Mouse (Mus musculus): ENCODE measurements around the gene Tead1. TPM values are rescaled to one million over a fixed set of nuclear protein-coding genes. Genes with fewer than 3 reads are reported as not detected.

Gene Tead1
- polyA plus RNA-seq, 2 experiments, result 0.75 to 1.1 TPM

- WGBS (ENCODE audit: insufficient replicate concordance), result 35% methylated on average over 8 of the region's 8 CpGs
- DNase-seq (ENCODE audit: low read depth in 3 of 3, low spot score in 3 of 3), result no peak
- ATAC-seq (ENCODE audit: insufficient read depth), result no peak
- peaks cover 0 to 5% of the 10 kb centered on the region in 2 experiments; a peak in 2 of 4 replicates for H3K4me1 ChIP-seq (replicated peaks; ENCODE audit: control insufficient read depth in 2 of 2, insufficient read depth in 2 of 2, low read length in 1 of 2)
- no peaks in the 10 kb centered on the region for H3K36me3 ChIP-seq (replicated peaks; ENCODE audit: control insufficient read depth, insufficient read depth, low read depth)
- no peak overlapping the region for H3K4me3 ChIP-seq (ENCODE audit: insufficient read depth in 1 of 2, low read depth in 2 of 2, low read length in 2 of 2)
- TF ChIP-seq CTCF (IDR thresholded peaks at IDR 0.05; ENCODE audit: low read depth) (no peak), EP300 (IDR thresholded peaks at IDR 0.05; ENCODE audit: low read depth) (no peak)
- no peak overlapping the region for H3K27ac ChIP-seq
- H3K27me3 ChIP-seq (ENCODE audit: control insufficient read depth, insufficient read depth, low read length), result no peaks in the 10 kb centered on the region
- H3K9ac ChIP-seq (replicated peaks), result no peak overlapping the region
- no peak overlapping the region for H3K4me2 ChIP-seq (ENCODE audit: low read depth)
- H3K9me3 ChIP-seq (ENCODE audit: control insufficient read depth, low read length), result no peaks in the 10 kb centered on the region
Measured at GRCm38 (mm10) chr7:112801706-112802105, 122.6 kb downstream of the Tead1 start.

GRCm38 (mm10) chr7:112806718-112807400 is 127.7 kb downstream of the Tead1 start:
- Histone ChIP-seq H3K27me3 (ENCODE audit: control insufficient read depth, insufficient read depth, low read length) (no peaks in the 10 kb centered on the region), H3K36me3 (replicated peaks; ENCODE audit: control insufficient read depth, insufficient read depth, low read depth) (no peaks in the 10 kb centered on the region), H3K4me2 (ENCODE audit: low read depth) (no peak overlapping the region; the same call in 1 of the 2 replicates), H3K9ac (replicated peaks) (no peak overlapping the region), H3K4me3 (ENCODE audit: insufficient read depth in 1 of 2, low read depth in 2 of 2, low read length in 2 of 2) (no peak overlapping the region), H3K9me3 (ENCODE audit: control insufficient read depth, low read length) (no peaks in the 10 kb centered on the region), H3K27ac (no peak overlapping the region), H3K4me1 (replicated peaks; ENCODE audit: control insufficient read depth in 2 of 2, insufficient read depth in 2 of 2, low read length in 1 of 2) (peaks cover 0 to 5% of the 10 kb centered on the region in 2 experiments; a peak in 1 of 4 replicates)
- no peak for TF ChIP-seq CTCF (IDR thresholded peaks at IDR 0.05; ENCODE audit: low read depth)
- TF ChIP-seq EP300 (IDR thresholded peaks at IDR 0.05; ENCODE audit: low read depth), result no peak
- 22% methylated on average over 2 of the region's 2 CpGs for WGBS (ENCODE audit: insufficient replicate concordance)
- ATAC-seq (ENCODE audit: insufficient read depth), result no peak
- no peak for DNase-seq (ENCODE audit: low read depth in 3 of 3, low spot score in 3 of 3)

GRCm38 (mm10) chr7:112807401-112807751 is 128.3 kb downstream of the Tead1 start:
- H3K4me1 ChIP-seq (replicated peaks; ENCODE audit: control insufficient read depth in 2 of 2, insufficient read depth in 2 of 2, low read length in 1 of 2), result peaks cover 0 to 5% of the 10 kb centered on the region in 2 experiments; a peak in 1 of 4 replicates
- no peaks in the 10 kb centered on the region for H3K36me3 ChIP-seq (replicated peaks; ENCODE audit: control insufficient read depth, insufficient read depth, low read depth)
- H3K9ac ChIP-seq (replicated peaks), result no peak overlapping the region
- ATAC-seq (ENCODE audit: insufficient read depth) (no peak), DNase-seq (ENCODE audit: low read depth in 3 of 3, low spot score in 3 of 3) (peak in 1 of 3 experiments; percentile 22)
- H3K27me3 ChIP-seq (ENCODE audit: control insufficient read depth, insufficient read depth, low read length), result no peaks in the 10 kb centered on the region
- H3K4me2 ChIP-seq (ENCODE audit: low read depth), result no peak overlapping the region; the same call in 1 of the 2 replicates
- no peak overlapping the region for H3K4me3 ChIP-seq (ENCODE audit: insufficient read depth in 1 of 2, low read depth in 2 of 2, low read length in 2 of 2)
- WGBS (ENCODE audit: insufficient replicate concordance), result 21% methylated on average over 6 of the region's 6 CpGs
- TF ChIP-seq CTCF (IDR thresholded peaks at IDR 0.05; ENCODE audit: low read depth), result no peak
- TF ChIP-seq EP300 (IDR thresholded peaks at IDR 0.05; ENCODE audit: low read depth), result no peak
- H3K9me3 ChIP-seq (ENCODE audit: control insufficient read depth, low read length), result no peaks in the 10 kb centered on the region
- H3K27ac ChIP-seq, result no peak overlapping the region

GRCm38 (mm10) chr7:112810752-112811151 is 131.6 kb downstream of the Tead1 start:
- WGBS (ENCODE audit: insufficient replicate concordance), result 38% methylated on average over 7 of the region's 7 CpGs
- DNase-seq (ENCODE audit: low read depth in 3 of 3, low spot score in 3 of 3), result no peak
- Histone ChIP-seq H3K36me3 (replicated peaks; ENCODE audit: control insufficient read depth, insufficient read depth, low read depth) (no peaks in the 10 kb centered on the region), H3K4me1 (replicated peaks; ENCODE audit: control insufficient read depth in 2 of 2, insufficient read depth in 2 of 2, low read length in 1 of 2) (0 out of 4 replicates have a peak, but pooled peaks cover 0 to 3% of the 10 kb centered on the region in 2 experiments), H3K9me3 (ENCODE audit: control insufficient read depth, low read length) (no peaks in the 10 kb centered on the region), H3K9ac (replicated peaks) (no peak overlapping the region), H3K4me2 (ENCODE audit: low read depth) (no peak overlapping the region), H3K27ac (no peak overlapping the region), H3K27me3 (ENCODE audit: control insufficient read depth, insufficient read depth, low read length) (no peaks in the 10 kb centered on the region), H3K4me3 (ENCODE audit: insufficient read depth in 1 of 2, low read depth in 2 of 2, low read length in 2 of 2) (no peak overlapping the region)
- no peak for ATAC-seq (ENCODE audit: insufficient read depth)
- no peak for TF ChIP-seq CTCF (IDR thresholded peaks at IDR 0.05; ENCODE audit: low read depth)
- no peak for TF ChIP-seq EP300 (IDR thresholded peaks at IDR 0.05; ENCODE audit: low read depth)

GRCm38 (mm10) chr7:112812037-112812775 is 133.1 kb downstream of the Tead1 start:
- no peaks in the 10 kb centered on the region for H3K36me3 ChIP-seq (replicated peaks; ENCODE audit: control insufficient read depth, insufficient read depth, low read depth)
- no peaks in the 10 kb centered on the region for H3K4me1 ChIP-seq (replicated peaks; ENCODE audit: control insufficient read depth in 2 of 2, insufficient read depth in 2 of 2, low read length in 1 of 2)
- ATAC-seq (ENCODE audit: insufficient read depth), result no peak
- DNase-seq (ENCODE audit: low read depth in 3 of 3, low spot score in 3 of 3), result no peak
- no peaks in the 10 kb centered on the region for H3K9me3 ChIP-seq (ENCODE audit: control insufficient read depth, low read length)
- no peak overlapping the region for H3K4me3 ChIP-seq (ENCODE audit: insufficient read depth in 1 of 2, low read depth in 2 of 2, low read length in 2 of 2)
- no peak overlapping the region for H3K4me2 ChIP-seq (ENCODE audit: low read depth)
- no peaks in the 10 kb centered on the region for H3K27me3 ChIP-seq (ENCODE audit: control insufficient read depth, insufficient read depth, low read length)
- no peak overlapping the region for H3K27ac ChIP-seq
- WGBS (ENCODE audit: insufficient replicate concordance), result 61% methylated on average over 10 of the region's 10 CpGs
- no peak overlapping the region for H3K9ac ChIP-seq (replicated peaks)
- TF ChIP-seq CTCF (IDR thresholded peaks at IDR 0.05; ENCODE audit: low read depth) (no peak), EP300 (IDR thresholded peaks at IDR 0.05; ENCODE audit: low read depth) (no peak)
